Mouse (Mus musculus) megakaryocyte-erythroid progenitor cell, adult 5 weeks (primary cell): ENCODE results near the gene Qprt. TPM values are rescaled to one million over a fixed set of nuclear protein-coding genes. Genes with fewer than 3 reads are reported as not detected.

ENCODE experiments used
- polyA plus RNA-seq: library from polyadenylated mRNA; stranded (reverse); fragments of >175 nt; gene quantifications from 2 replicates; pipeline ENCODE4 v1.2.3, GENCODE M21; 2012

Qprt gene
- polyA plus RNA-seq: 1.9 and 3.5 TPM in 2 replicates

GRCm38 (mm10) chr7:127121911-127122270 is at the start of gene Qprt:
Gene Qprt (minus strand): TSS chr7:127122226.

DNA sequence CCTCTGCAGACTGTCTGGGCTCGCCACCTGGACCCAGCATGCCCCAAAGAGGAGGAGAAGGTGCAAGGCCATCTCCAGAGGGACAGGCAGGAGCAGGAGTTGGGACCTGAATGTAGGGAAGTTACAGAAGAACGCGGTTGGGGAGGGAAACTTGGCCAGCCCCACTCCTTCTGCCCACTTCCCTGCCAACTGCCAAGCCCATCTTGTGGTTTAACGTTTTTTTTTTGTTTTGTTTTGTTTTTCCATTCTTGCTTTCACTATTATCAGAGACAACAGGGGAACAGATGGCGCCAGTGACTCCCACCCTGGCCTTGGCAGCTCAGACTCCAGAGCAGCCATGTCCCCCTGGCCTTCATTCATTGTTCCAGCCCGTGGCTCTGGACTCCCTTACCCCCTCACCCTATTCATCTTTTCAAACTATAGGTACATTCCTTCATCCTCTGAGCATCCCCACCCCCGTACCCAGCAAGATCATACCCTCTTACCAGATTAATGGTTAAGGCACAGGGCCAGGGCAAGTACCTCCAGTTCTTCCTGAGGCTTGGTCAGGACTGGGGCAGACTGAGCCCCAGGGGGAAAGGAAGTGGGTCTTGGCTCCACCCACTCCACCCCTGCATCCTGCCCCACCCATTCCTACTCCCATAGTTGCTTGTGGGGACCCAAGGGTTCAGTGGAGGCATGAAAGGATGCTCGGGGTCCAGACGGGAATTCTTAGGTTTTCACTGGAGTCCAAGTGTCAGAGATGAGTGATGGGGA is 15.4 kb upstream of the Qprt start, which contains the start of gene Spn:
Gene Spn (minus strand): TSS at position 562 of the 756 bp plus-strand sequence.

GRCm38 (mm10) chr7:127091114-127091896 is 30.7 kb downstream of the Qprt start, which contains the start of gene AI467606:
Gene AI467606 (plus strand): TSS chr7:127091359.

GRCm38 (mm10) chr7:127087278-127088010 is 34.6 kb downstream of the Qprt start, which contains the start of gene Zg16:
Gene Zg16 (minus strand): TSS chr7:127087328.

Other genes starting within 250 kb of the Qprt start
- gene Taok2, start 237.5 kb downstream of the Qprt start, polyA plus RNA-seq: 176 and 182 TPM in 2 replicates
- 46.0 and 48.8 TPM in 2 replicates for gene Tmem219, start 199.3 kb downstream of the Qprt start, polyA plus RNA-seq
- gene Kctd13, start 193.3 kb downstream of the Qprt start, polyA plus RNA-seq: 24.7 and 27.7 TPM in 2 replicates
- 0.35 TPM in 1 of 2 replicates, not detected in the other for gene Asphd1, start 172.6 kb downstream of the Qprt start, polyA plus RNA-seq
- gene Sez6l2, start 171.7 kb downstream of the Qprt start, polyA plus RNA-seq: 1.5 and 2.1 TPM in 2 replicates
- 127 and 143 TPM in 2 replicates for gene Cdipt, start 146.3 kb downstream of the Qprt start, polyA plus RNA-seq
- 0.74 and 0.75 TPM in 2 replicates for gene Cdiptos, start 146.1 kb downstream of the Qprt start, polyA plus RNA-seq
- gene Mvp, start 107.6 kb downstream of the Qprt start, polyA plus RNA-seq: 25.1 and 28.0 TPM in 2 replicates
- 9.4 TPM in 1 of 2 replicates, not detected in the other for gene Pagr1b, start 105.7 kb downstream of the Qprt start, polyA plus RNA-seq
- gene Pagr1a, start 104.9 kb downstream of the Qprt start, polyA plus RNA-seq: 67.0 and 68.3 TPM in 2 replicates
- gene Gm42742, start 101.1 kb downstream of the Qprt start, polyA plus RNA-seq: 146 and 149 TPM in 2 replicates
- gene Prrt2, start 101.0 kb downstream of the Qprt start, polyA plus RNA-seq: 0.61 and 0.66 TPM in 2 replicates
- gene Maz, start 95.2 kb downstream of the Qprt start, polyA plus RNA-seq: 845 and 941 TPM in 2 replicates
- 29.9 and 30.8 TPM in 2 replicates for gene Kif22, start 79.8 kb downstream of the Qprt start, polyA plus RNA-seq
- 0.86 and 0.89 TPM in 2 replicates for gene Zg16, start 34.9 kb downstream of the Qprt start, polyA plus RNA-seq
- gene AI467606, start 30.9 kb downstream of the Qprt start, polyA plus RNA-seq: 106 and 120 TPM in 2 replicates
- 137 and 157 TPM in 2 replicates for gene Spn, start 15.6 kb upstream of the Qprt start, polyA plus RNA-seq
- 56.3 and 72.8 TPM in 2 replicates for gene Cd2bp2, start 73.8 kb upstream of the Qprt start, polyA plus RNA-seq
- gene Tbc1d10b, start 86.2 kb upstream of the Qprt start, polyA plus RNA-seq: 65.6 and 68.1 TPM in 2 replicates
- gene Mylpf, start 86.7 kb upstream of the Qprt start, polyA plus RNA-seq: 1.6 and 3.1 TPM in 2 replicates
- 21.1 and 24.7 TPM in 2 replicates for gene Zfp553, start 110.8 kb upstream of the Qprt start, polyA plus RNA-seq
- gene Sept1, start 110.9 kb upstream of the Qprt start, polyA plus RNA-seq: 148 and 225 TPM in 2 replicates
- 82.3 and 89.5 TPM in 2 replicates for gene Zfp771, start 122.0 kb upstream of the Qprt start, polyA plus RNA-seq
- gene Dctpp1, start 138.5 kb upstream of the Qprt start, polyA plus RNA-seq: 154 and 169 TPM in 2 replicates
- 27.0 and 35.1 TPM in 2 replicates for gene Sephs2, start 151.8 kb upstream of the Qprt start, polyA plus RNA-seq
- 25.1 and 29.6 TPM in 2 replicates for gene Itgal, start 174.0 kb upstream of the Qprt start, polyA plus RNA-seq
- 29.2 and 33.9 TPM in 2 replicates for gene Zfp768, start 223.4 kb upstream of the Qprt start, polyA plus RNA-seq